10 mouse cellular contexts compared by ENCODE assay signal in the genomic region with DNA sequence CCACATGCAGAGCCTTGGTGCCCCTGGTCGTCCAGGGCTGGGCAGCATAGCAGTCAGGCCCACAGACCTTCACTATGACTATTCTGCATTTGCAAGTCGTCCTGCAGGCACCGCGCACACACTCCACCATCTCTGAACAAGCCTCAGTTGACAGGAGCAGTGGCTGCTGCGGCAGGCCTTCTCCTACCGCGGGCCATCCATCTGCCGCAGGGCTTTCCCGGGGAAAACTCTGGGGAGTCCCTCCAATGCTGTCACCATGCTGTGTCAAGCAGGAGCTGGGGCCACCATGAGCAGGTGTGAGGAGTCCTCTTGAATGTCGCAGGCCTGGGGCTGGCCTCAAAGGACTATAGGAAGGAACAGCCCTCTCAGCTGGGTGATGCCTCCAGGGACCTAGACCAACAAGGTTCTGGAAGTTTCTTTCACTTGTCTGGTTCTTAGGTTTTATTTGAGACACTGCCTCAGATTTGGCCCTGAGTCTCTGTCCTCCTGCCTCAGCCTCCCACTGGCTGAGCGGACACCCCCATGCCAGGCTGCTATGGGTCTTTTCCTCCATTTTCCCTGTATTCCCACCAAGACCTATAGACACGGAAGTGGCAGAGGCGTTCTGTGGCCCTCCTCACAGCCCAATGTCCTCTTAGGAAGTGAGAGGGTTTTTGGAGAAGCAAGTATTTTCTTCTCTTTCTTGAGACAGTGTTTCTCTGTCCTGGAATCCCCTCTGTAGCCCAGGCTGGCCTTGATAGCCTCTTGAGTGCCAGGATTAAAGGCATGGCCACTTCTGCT. TPM values are rescaled to one million over a fixed set of nuclear protein-coding genes. Genes with fewer than 3 reads are reported as not detected.
DNase-seq lines count a peak whose midpoint lies in the region; ATAC-seq and TF ChIP-seq lines count a peak whose summit lies in the region.
"Had no signal": no experiment of that assay in that cellular context is flagged by ENCODE, and none has a peak within 500 bp of the region (broad histone marks: within the 10 kb centered on the region; RNA-seq: fewer than 3 reads in every experiment).

No protein-coding gene starts in this region.

- TF ChIP-seq CTCF in kidney, postnatal 0 days (IDR thresholded peaks at IDR 0.05; ENCODE audit: low read depth), result no peak

- peak overlapping the region; percentile 12; the same call in 1 of the 2 replicates for H3K9ac ChIP-seq in forebrain, embryonic 13.5 days
- H3K9ac ChIP-seq in forebrain, embryonic 11.5 days (ENCODE audit: low read length), result no peak overlapping the region
- 0 out of 2 replicates have a peak overlapping the region, but pooled peaks have one; percentile 1 for H3K9ac ChIP-seq in kidney, postnatal 0 days (ENCODE audit: low read depth, low read length)
- peak overlapping the region; percentile 44 for H3K9ac ChIP-seq in liver, embryonic 12.5 days
- H3K9ac ChIP-seq: hindbrain, embryonic 13.5 days had no signal

- peaks cover 50% of the 10 kb centered on the region for H3K36me3 ChIP-seq in forebrain, embryonic 13.5 days (ENCODE audit: poor library complexity, severe bottlenecking)
- peaks cover 6% of the 10 kb centered on the region for H3K36me3 ChIP-seq in forebrain, embryonic 11.5 days (ENCODE audit: control insufficient read depth, insufficient read depth, low read length)
- peaks cover 25% of the 10 kb centered on the region for H3K36me3 ChIP-seq in kidney, postnatal 0 days (ENCODE audit: insufficient read depth, low read length)
- H3K36me3 ChIP-seq in liver, embryonic 12.5 days, result peaks cover 58% of the 10 kb centered on the region

- WGBS in forebrain, embryonic 13.5 days, result 91% methylated on average over 13 of the region's 13 CpGs
- WGBS in forebrain, embryonic 11.5 days, result 91% methylated on average over 13 of the region's 13 CpGs
- 91% methylated on average over 13 of the region's 13 CpGs for WGBS in kidney, postnatal 0 days
- 81% methylated on average over 13 of the region's 13 CpGs for WGBS in liver, embryonic 12.5 days (ENCODE audit: insufficient replicate concordance)

- no peak overlapping the region for H3K4me3 ChIP-seq in forebrain, embryonic 13.5 days
- no peak overlapping the region for H3K4me3 ChIP-seq in forebrain, embryonic 11.5 days (ENCODE audit: low read depth, low read length)
- no peak overlapping the region for H3K4me3 ChIP-seq in kidney, postnatal 0 days (replicated peaks; ENCODE audit: low read depth, low read length)
- no peak overlapping the region; the same call in 1 of the 2 replicates for H3K4me3 ChIP-seq in liver, embryonic 12.5 days
- H3K4me3 ChIP-seq: hindbrain, embryonic 13.5 days; neural tube, embryonic 12.5 days had no signal

- no peak overlapping the region for H3K4me2 ChIP-seq in forebrain, embryonic 13.5 days
- H3K4me2 ChIP-seq in forebrain, embryonic 11.5 days (ENCODE audit: low read depth, low read length, severe bottlenecking), result no peak overlapping the region
- H3K4me2 ChIP-seq in kidney, postnatal 0 days (ENCODE audit: low read length), result no peak overlapping the region
- H3K4me2 ChIP-seq in liver, embryonic 12.5 days, result peak overlapping the region; percentile 96
- H3K4me2 ChIP-seq: hindbrain, embryonic 13.5 days; neural tube, embryonic 12.5 days had no signal

- no peaks in the 10 kb centered on the region for H3K27me3 ChIP-seq in forebrain, embryonic 13.5 days
- no peaks in the 10 kb centered on the region for H3K27me3 ChIP-seq in forebrain, embryonic 11.5 days (ENCODE audit: control insufficient read depth, insufficient read depth, low read length)
- no peaks in the 10 kb centered on the region for H3K27me3 ChIP-seq in kidney, postnatal 0 days (ENCODE audit: insufficient read depth, low read length)
- H3K27me3 ChIP-seq in liver, embryonic 12.5 days (replicated peaks), result no peaks in the 10 kb centered on the region
- H3K27me3 ChIP-seq: hindbrain, embryonic 13.5 days; neural tube, embryonic 12.5 days had no signal

- H3K4me1 ChIP-seq in forebrain, embryonic 13.5 days, result peaks cover 10% of the 10 kb centered on the region; the same call in 1 of the 2 replicates
- H3K4me1 ChIP-seq in forebrain, embryonic 11.5 days (replicated peaks; ENCODE audit: control insufficient read depth, insufficient read depth, low read length), result no peaks in the 10 kb centered on the region
- H3K4me1 ChIP-seq in kidney, postnatal 0 days (replicated peaks; ENCODE audit: insufficient read depth, low read length), result peaks cover 22% of the 10 kb centered on the region; the same call in 1 of the 2 replicates
- peaks cover 81% of the 10 kb centered on the region for H3K4me1 ChIP-seq in liver, embryonic 12.5 days
- H3K4me1 ChIP-seq: neural tube, embryonic 12.5 days had no signal

- no peak overlapping the region; the same call in 1 of the 2 replicates for H3K27ac ChIP-seq in forebrain, embryonic 13.5 days
- H3K27ac ChIP-seq in forebrain, embryonic 11.5 days (ENCODE audit: low read depth, low read length), result no peak overlapping the region
- H3K27ac ChIP-seq in kidney, postnatal 0 days, result no peak overlapping the region
- H3K27ac ChIP-seq in liver, embryonic 12.5 days, result peak overlapping the region; percentile 78
- H3K27ac ChIP-seq: hindbrain, embryonic 13.5 days; neural tube, embryonic 12.5 days had no signal

- no peak for ATAC-seq in forebrain, embryonic 13.5 days
- no peak for ATAC-seq in forebrain, embryonic 11.5 days (replicated peaks; ENCODE audit: low FRiP score)
- no peak for ATAC-seq in kidney, postnatal 0 days (replicated peaks; ENCODE audit: low FRiP score, low read depth)
- no peak for ATAC-seq in liver, embryonic 12.5 days

- no peak for DNase-seq in forebrain, embryonic 11.5 days (ENCODE audit: low spot score)
- no peak for DNase-seq in kidney, postnatal 0 days (ENCODE audit: low spot score)
- no peak for DNase-seq in kidney, postnatal 14 days
- DNase-seq in A20 (ENCODE audit: low read depth, low spot score), result peak; percentile 9
- DNase-seq in retina, embryonic 14.5 days (ENCODE audit: low spot score), result no peak
- DNase-seq in adrenal gland, postnatal 14 days, result no peak

- no peaks in the 10 kb centered on the region for H3K9me3 ChIP-seq in forebrain, embryonic 13.5 days (replicated peaks)
- H3K9me3 ChIP-seq in forebrain, embryonic 11.5 days (ENCODE audit: control insufficient read depth, low read length), result no peaks in the 10 kb centered on the region
- H3K9me3 ChIP-seq in kidney, postnatal 0 days (replicated peaks; ENCODE audit: low read length), result no peaks in the 10 kb centered on the region
- H3K9me3 ChIP-seq in liver, embryonic 12.5 days (replicated peaks), result no peaks in the 10 kb centered on the region
- H3K9me3 ChIP-seq: hindbrain, embryonic 13.5 days; neural tube, embryonic 12.5 days had no signal

RNA-seq across cellular contexts. Expression of gene Mob3a, which starts 7.4 kb away (rescaled TPM):
- 47.9 and 51.6 TPM in 2 replicates for polyA plus RNA-seq in forebrain, embryonic 13.5 days (2015; fragmentation: Nextera tagmentation; extraction: Ambion mirVana)
- 57.9 and 61.1 TPM in 2 replicates for polyA plus RNA-seq in forebrain, embryonic 11.5 days (2014; fragmentation: Nextera tagmentation; extraction: Ambion mirVana)
- 22.3 and 26.7 TPM in 2 replicates for polyA plus RNA-seq in kidney, postnatal 0 days (2015; fragmentation: Nextera tagmentation; extraction: Ambion mirVana)
- 43.9 and 45.3 TPM in 2 replicates for polyA plus RNA-seq in liver, embryonic 12.5 days (2016; fragmentation: Nextera tagmentation; extraction: Ambion mirVana)
- total RNA-seq in adrenal gland, postnatal 14 days (2021), result 12.8 and 24.1 TPM in 2 replicates

RNA-seq across cellular contexts. Expression of gene Izumo4, which starts 7.6 kb away (rescaled TPM):
- polyA plus RNA-seq in forebrain, embryonic 13.5 days (2015; fragmentation: Nextera tagmentation; extraction: Ambion mirVana), result 24.5 and 26.3 TPM in 2 replicates
- polyA plus RNA-seq in forebrain, embryonic 11.5 days (2014; fragmentation: Nextera tagmentation; extraction: Ambion mirVana), result 4.8 and 7.2 TPM in 2 replicates
- polyA plus RNA-seq in kidney, postnatal 0 days (2015; fragmentation: Nextera tagmentation; extraction: Ambion mirVana), result 22.4 and 24.5 TPM in 2 replicates
- polyA plus RNA-seq in liver, embryonic 12.5 days (2016; fragmentation: Nextera tagmentation; extraction: Ambion mirVana), result 10.1 and 10.6 TPM in 2 replicates
- total RNA-seq in adrenal gland, postnatal 14 days (2021), result 12.1 and 12.6 TPM in 2 replicates

RNA-seq across cellular contexts. Expression of gene Mknk2, which starts 16.4 kb away (rescaled TPM):
- polyA plus RNA-seq in forebrain, embryonic 13.5 days (2015; fragmentation: Nextera tagmentation; extraction: Ambion mirVana), result 52.3 and 55.1 TPM in 2 replicates
- 85.1 and 87.0 TPM in 2 replicates for polyA plus RNA-seq in forebrain, embryonic 11.5 days (2014; fragmentation: Nextera tagmentation; extraction: Ambion mirVana)
- 75.8 and 85.5 TPM in 2 replicates for polyA plus RNA-seq in kidney, postnatal 0 days (2015; fragmentation: Nextera tagmentation; extraction: Ambion mirVana)
- polyA plus RNA-seq in liver, embryonic 12.5 days (2016; fragmentation: Nextera tagmentation; extraction: Ambion mirVana), result 124 and 125 TPM in 2 replicates
- 224 and 226 TPM in 2 replicates for total RNA-seq in adrenal gland, postnatal 14 days (2021)

RNA-seq across cellular contexts. Expression of gene Btbd2, which starts 37.5 kb away (rescaled TPM):
- polyA plus RNA-seq in forebrain, embryonic 13.5 days (2015; fragmentation: Nextera tagmentation; extraction: Ambion mirVana), result 59.2 and 61.2 TPM in 2 replicates
- 78.3 and 97.3 TPM in 2 replicates for polyA plus RNA-seq in forebrain, embryonic 11.5 days (2014; fragmentation: Nextera tagmentation; extraction: Ambion mirVana)
- polyA plus RNA-seq in kidney, postnatal 0 days (2015; fragmentation: Nextera tagmentation; extraction: Ambion mirVana), result 62.7 and 64.5 TPM in 2 replicates
- 26.0 and 27.3 TPM in 2 replicates for polyA plus RNA-seq in liver, embryonic 12.5 days (2016; fragmentation: Nextera tagmentation; extraction: Ambion mirVana)
- 53.5 and 58.0 TPM in 2 replicates for total RNA-seq in adrenal gland, postnatal 14 days (2021)

RNA-seq across cellular contexts. Expression of gene Ap3d1, which starts 47.7 kb away (rescaled TPM):
- polyA plus RNA-seq in forebrain, embryonic 13.5 days (2015; fragmentation: Nextera tagmentation; extraction: Ambion mirVana), result 80.2 and 82.9 TPM in 2 replicates
- polyA plus RNA-seq in forebrain, embryonic 11.5 days (2014; fragmentation: Nextera tagmentation; extraction: Ambion mirVana), result 84.2 and 86.3 TPM in 2 replicates
- polyA plus RNA-seq in kidney, postnatal 0 days (2015; fragmentation: Nextera tagmentation; extraction: Ambion mirVana), result 54.2 and 58.3 TPM in 2 replicates
- 36.5 and 38.2 TPM in 2 replicates for polyA plus RNA-seq in liver, embryonic 12.5 days (2016; fragmentation: Nextera tagmentation; extraction: Ambion mirVana)
- total RNA-seq in adrenal gland, postnatal 14 days (2021), result 80.3 and 85.6 TPM in 2 replicates
